Mouse (Mus musculus) liver, postnatal 0 days (tissue): ENCODE results near the gene Dmrtc2.

Experiments used
- CTCF ChIP-seq: sonication (generic); IDR thresholded peaks from 2 replicates; pipeline ENCODE4 v1.5.1; 2016; ENCODE audit warnings: antibody characterized with exemption, low read depth
- EP300 ChIP-seq: IDR thresholded peaks from 2 replicates; pipeline ENCODE4 v1.6.1; 2016; ENCODE audit warnings: antibody characterized with exemption, low read depth, mild to moderate bottlenecking

DNA sequence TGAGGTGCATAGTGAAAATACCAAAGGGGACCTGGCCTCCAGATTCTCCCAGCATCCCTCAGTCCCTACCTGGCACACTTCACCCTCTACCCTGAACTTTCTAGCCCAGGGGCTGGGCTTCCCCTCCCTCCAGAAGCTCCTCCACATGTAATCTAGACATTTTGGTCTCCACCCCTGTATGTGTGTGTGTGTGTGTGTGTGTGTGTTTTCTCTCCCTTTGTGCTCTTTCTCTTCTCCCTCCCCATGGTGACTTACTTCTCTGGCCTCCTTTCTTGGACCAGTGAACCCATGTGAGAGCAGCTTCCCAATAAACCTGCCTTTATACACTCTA lies 16.7 kb upstream of the Dmrtc2 start:
- no peak for TF ChIP-seq CTCF
- TF ChIP-seq EP300 = no peak
